Mouse (Mus musculus): ENCODE data around the gene Taldo1. TPM values are rescaled to one million over a fixed set of nuclear protein-coding genes. Genes with fewer than 3 reads are reported as not detected.

Gene Taldo1
- 372 TPM for polyA plus RNA-seq (2017; shearing (Covaris generic))

GRCm38 (mm10) chr7:141391625-141392551, at the start of gene Taldo1:
Gene Taldo1 (plus strand): TSS chr7:141392199.

GRCm38 (mm10) chr7:141413809-141414584, 22.0 kb downstream of the Taldo1 start, which contains the start of gene Gatd1:
Gene Gatd1 (minus strand): TSS chr7:141414136.

GRCm38 (mm10) chr7:141429310-141429709, 37.3 kb downstream of the Taldo1 start, which contains the start of gene Cend1:
Gene Cend1 (minus strand): TSS chr7:141429491.

GRCm38 (mm10) chr7:141437178-141438120, 45.5 kb downstream of the Taldo1 start, which contains the start of gene Slc25a22:
Gene Slc25a22 (minus strand): TSS chr7:141437892.

GRCm38 (mm10) chr7:141443828-141444237, 51.8 kb downstream of the Taldo1 start, which contains the start of gene Pidd1:
Gene Pidd1 (minus strand): TSS chr7:141444025.

GRCm38 (mm10) chr7:141447110-141447991, 55.4 kb downstream of the Taldo1 start, which contains the start of gene Rplp2:
Gene Rplp2 (plus strand): TSS chr7:141447370.

Other genes with a start within 250 kb of the Taldo1 start
- 159 TPM for gene Rnh1, start 219.3 kb upstream of the Taldo1 start, polyA plus RNA-seq (2017; shearing (Covaris generic))
- gene Hras, start 198.2 kb upstream of the Taldo1 start, polyA plus RNA-seq (2017; shearing (Covaris generic)) = 5.2 TPM
- gene Lrrc56, start 198.0 kb upstream of the Taldo1 start, polyA plus RNA-seq (2017; shearing (Covaris generic)) = 3.4 TPM
- gene Lmntd2, start 178.1 kb upstream of the Taldo1 start, polyA plus RNA-seq (2017; shearing (Covaris generic)) = 14.1 TPM
- gene Rassf7, start 176.3 kb upstream of the Taldo1 start, polyA plus RNA-seq (2017; shearing (Covaris generic)) = 29.4 TPM
- gene Phrf1, start 163.4 kb upstream of the Taldo1 start, polyA plus RNA-seq (2017; shearing (Covaris generic)) = 122 TPM
- 160 TPM for gene Irf7, start 125.7 kb upstream of the Taldo1 start, polyA plus RNA-seq (2017; shearing (Covaris generic))
- gene Cdhr5, start 115.4 kb upstream of the Taldo1 start, polyA plus RNA-seq (2017; shearing (Covaris generic)) = not detected
- gene Sct, start 113.1 kb upstream of the Taldo1 start, polyA plus RNA-seq (2017; shearing (Covaris generic)) = not detected
- gene Drd4, start 100.2 kb upstream of the Taldo1 start, polyA plus RNA-seq (2017; shearing (Covaris generic)) = not detected
- gene Deaf1, start 64.5 kb upstream of the Taldo1 start, polyA plus RNA-seq (2017; shearing (Covaris generic)) = 15.6 TPM
- 48.1 TPM for gene Tmem80, start 64.5 kb upstream of the Taldo1 start, polyA plus RNA-seq (2017; shearing (Covaris generic))
- gene Eps8l2, start 53.3 kb upstream of the Taldo1 start, polyA plus RNA-seq (2017; shearing (Covaris generic)) = not detected
- 91.0 TPM for gene Gatd1, start 21.9 kb downstream of the Taldo1 start, polyA plus RNA-seq (2017; shearing (Covaris generic))
- gene Cend1, start 37.3 kb downstream of the Taldo1 start, polyA plus RNA-seq (2017; shearing (Covaris generic)) = 0.27 TPM
- 87.4 TPM for gene Slc25a22, start 45.7 kb downstream of the Taldo1 start, polyA plus RNA-seq (2017; shearing (Covaris generic))
- gene Pidd1, start 51.8 kb downstream of the Taldo1 start, polyA plus RNA-seq (2017; shearing (Covaris generic)) = 16.1 TPM
- gene Rplp2, start 55.2 kb downstream of the Taldo1 start, polyA plus RNA-seq (2017; shearing (Covaris generic)) = 2,295 TPM
- gene Pnpla2, start 63.0 kb downstream of the Taldo1 start, polyA plus RNA-seq (2017; shearing (Covaris generic)) = 109 TPM
- gene Cracr2b, start 68.9 kb downstream of the Taldo1 start, polyA plus RNA-seq (2017; shearing (Covaris generic)) = not detected
- gene Cd151, start 75.2 kb downstream of the Taldo1 start, polyA plus RNA-seq (2017; shearing (Covaris generic)) = 8.3 TPM
- gene Polr2l, start 82.9 kb downstream of the Taldo1 start, polyA plus RNA-seq (2017; shearing (Covaris generic)) = 43.2 TPM
- gene Tspan4, start 83.0 kb downstream of the Taldo1 start, polyA plus RNA-seq (2017; shearing (Covaris generic)) = 1.9 TPM
- 21.2 TPM for gene Chid1, start 147.7 kb downstream of the Taldo1 start, polyA plus RNA-seq (2017; shearing (Covaris generic))
- gene Ap2a2, start 170.0 kb downstream of the Taldo1 start, polyA plus RNA-seq (2017; shearing (Covaris generic)) = 15.8 TPM